Mouse (Mus musculus) stomach, embryonic 16.5 days (tissue): Measurements from ENCODE around the gene 2210011C24Rik. TPM values are rescaled to one million over a fixed set of nuclear protein-coding genes. Genes with fewer than 3 reads are reported as not detected.

Source experiments
- ATAC-seq: fragments of 200-750 bp; cut with Nextera tagmentation; 2 replicates; pipeline ENCODE4 v1.8.0; 2017; ENCODE audit warnings: moderate number of reproducible peaks, moderate TSS enrichment; ENCODE audit not compliant: insufficient read depth, low FRiP score
- H3K27ac ChIP-seq: fragments of 300-500 bp; sonication (generic); 2 replicates; pipeline ENCODE4 v1.5.1; 2014; ENCODE audit warnings: low read length
- H3K27me3 ChIP-seq: fragments of 300-500 bp; sonication (generic); 2 replicates; pipeline ENCODE4 v1.6.1; 2014; ENCODE audit warnings: low read length, control low read depth, mixed read lengths; ENCODE audit not compliant: control insufficient read depth, insufficient read depth
- H3K36me3 ChIP-seq: fragments of 300-500 bp; sonication (generic); 2 replicates; pipeline ENCODE4 v1.6.1; 2014; ENCODE audit warnings: low read length; ENCODE audit not compliant: control insufficient read depth, insufficient read depth
- H3K4me1 ChIP-seq: fragments of 300-500 bp; sonication (generic); 2 replicates; pipeline ENCODE4 v1.6.1; 2014; ENCODE audit warnings: low read length, control low read depth, mixed read lengths; ENCODE audit not compliant: control insufficient read depth, insufficient read depth
- H3K4me2 ChIP-seq: fragments of 300-500 bp; sonication (generic); 2 replicates; pipeline ENCODE4 v1.6.1; 2014; ENCODE audit warnings: low read depth, low read length, mixed read lengths
- H3K4me3 ChIP-seq: fragments of 300-500 bp; sonication (generic); replicated peaks from 2 replicates; pipeline ENCODE4 v1.5.1; 2014; ENCODE audit warnings: mild to moderate bottlenecking, low read length
- H3K9ac ChIP-seq: fragments of 300-500 bp; sonication (generic); 2 replicates; pipeline ENCODE4 v1.6.1; 2014; ENCODE audit warnings: low read length
- H3K9me3 ChIP-seq: fragments of 300-500 bp; sonication (generic); replicated peaks from 2 replicates; pipeline ENCODE4 v1.6.1; 2016; ENCODE audit warnings: low read length, control low read depth; ENCODE audit not compliant: control insufficient read depth
- WGBS: fragments of 180-500 bp; shearing (Covaris S2); extraction: QIAGEN DNeasy Blood & Tissue Kit; methylation state at CpG from one replicate; pipeline ENCODE4 v1.1.7; 2014; 5-methylcytosine and 5-hydroxymethylcytosine counted together
- microRNA counts: library from miRNA; unstranded; fragments of <30 nt; microRNA quantifications from one replicate; lab custom pipeline; 2016
- microRNA-seq: library from miRNA; unstranded; fragments of <30 nt; microRNA quantifications from one replicate; pipeline ENCODE4, GENCODE M21; 2016
- polyA plus RNA-seq: library from polyadenylated mRNA; unstranded; fragments of >200 nt; fragmentation: Nextera tagmentation; extraction: Ambion mirVana; gene quantifications from 2 replicates; pipeline ENCODE4 v1.2.1, GENCODE M21; 2015

2210011C24Rik gene
- polyA plus RNA-seq, 1 experiment from 2014 or later, result 0.80 TPM

GRCm38 (mm10) chr8:83964015-83964765, 47.8 kb downstream of the 2210011C24Rik start:
- Histone ChIP-seq H3K9me3 (no peaks in the 10 kb centered on the region), H3K4me1 (no peaks in the 10 kb centered on the region), H3K4me2 (no peak overlapping the region), H3K9ac (no peak overlapping the region), H3K27me3 (no peaks in the 10 kb centered on the region), H3K36me3 (no peaks in the 10 kb centered on the region; the same call in 1 of the 2 replicates), H3K27ac (no peak overlapping the region), H3K4me3 (no peak overlapping the region)
- 88% methylated on average over 5 of the region's 5 CpGs for WGBS
- no peak for ATAC-seq

MicroRNAs within 50 kb of the gene (microRNA counts, 519-probe panel; counts per million panel counts)
- not detected for microRNA mmu-miR-1199 (lab: Ali Mortazavi, UCI)

Small RNA genes within 50 kb of the gene (microRNA-seq; reads per million reads assigned to microRNA genes)
- gene Mir1199 (0.50 reads per million), gene Mir8111 (2.2 reads per million, percentile 9 among the genes with 10 or more reads in this experiment)

Other genes with a start within 250 kb of the 2210011C24Rik start
- 12.6 and 13.2 TPM in 2 replicates for gene Adgrl1, start 112.1 kb downstream of the 2210011C24Rik start, polyA plus RNA-seq
- gene Gm10644, start 57.0 kb downstream of the 2210011C24Rik start, polyA plus RNA-seq, result 0.39 and 0.67 TPM in 2 replicates
- gene Asf1b, start 56.7 kb downstream of the 2210011C24Rik start, polyA plus RNA-seq, result 49.4 and 53.1 TPM in 2 replicates
- gene Prkaca, start 39.2 kb downstream of the 2210011C24Rik start, polyA plus RNA-seq, result 49.5 and 79.8 TPM in 2 replicates
- 6.6 and 7.4 TPM in 2 replicates for gene Samd1, start 14.5 kb downstream of the 2210011C24Rik start, polyA plus RNA-seq
- gene 1700067K01Rik, start 10.7 kb downstream of the 2210011C24Rik start, polyA plus RNA-seq, result 0.58 and 0.71 TPM in 2 replicates
- gene Palm3, start 9.3 kb upstream of the 2210011C24Rik start, polyA plus RNA-seq, result 4.1 and 4.9 TPM in 2 replicates
- gene Il27ra, start 30.4 kb upstream of the 2210011C24Rik start, polyA plus RNA-seq, result 1.3 and 1.5 TPM in 2 replicates
- gene Rln3, start 32.8 kb upstream of the 2210011C24Rik start, polyA plus RNA-seq, result 0.22 TPM in 1 of 2 replicates, not detected in the other
- gene Gm10643, start 53.0 kb upstream of the 2210011C24Rik start, polyA plus RNA-seq, result 1.4 and 1.5 TPM in 2 replicates
- 6.1 and 6.3 TPM in 2 replicates for gene Rfx1, start 54.7 kb upstream of the 2210011C24Rik start, polyA plus RNA-seq
- 6.4 and 7.5 TPM in 2 replicates for gene Dcaf15, start 92.6 kb upstream of the 2210011C24Rik start, polyA plus RNA-seq
- gene Podnl1, start 113.8 kb upstream of the 2210011C24Rik start, polyA plus RNA-seq, result 0.25 and 0.26 TPM in 2 replicates
- gene Cc2d1a, start 135.8 kb upstream of the 2210011C24Rik start, polyA plus RNA-seq, result 25.5 and 25.7 TPM in 2 replicates
- gene 4930432K21Rik, start 135.9 kb upstream of the 2210011C24Rik start, polyA plus RNA-seq, result 1.0 and 1.1 TPM in 2 replicates
- gene Nanos3, start 173.0 kb upstream of the 2210011C24Rik start, polyA plus RNA-seq, result 1.3 TPM in 1 of 2 replicates, not detected in the other
- 9.7 and 10.5 TPM in 2 replicates for gene Zswim4, start 224.9 kb upstream of the 2210011C24Rik start, polyA plus RNA-seq
- 271 and 289 TPM in 2 replicates for gene D8Ertd738e, start 237.5 kb upstream of the 2210011C24Rik start, polyA plus RNA-seq
- 49.2 and 55.0 TPM in 2 replicates for gene Mri1, start 245.2 kb upstream of the 2210011C24Rik start, polyA plus RNA-seq